Mouse (Mus musculus) left cerebral cortex, adult 18-20 months (tissue): ENCODE data around the gene Dennd2a. TPM values are rescaled to one million over a fixed set of nuclear protein-coding genes. Genes with fewer than 3 reads are reported as not detected.
A peak's percentile ranks its signal among the peaks of the same experiment; 100 is the strongest.
"Not testable (repeated sequence)": the region's sequence is repeated elsewhere in the genome, so short reads cannot be mapped to it uniquely, and the experiment has no call there.

ENCODE experiments used
- DNase-seq, 2 experiments: peaks; one replicate each; pipeline ENCODE4 v3.0.0; 2021 to 2022; ENCODE audit warnings: low spot score in 2 of 2, mixed read lengths in 1 of 2
- total RNA-seq, 2 experiments: library from RNA; stranded (reverse); gene quantifications; 2 replicates each; pipeline ENCODE4 v1.2.3; 2021

The Dennd2a gene
- total RNA-seq, 2 experiments from 2014 or later = 25.6 to 26.8 TPM

DNA sequence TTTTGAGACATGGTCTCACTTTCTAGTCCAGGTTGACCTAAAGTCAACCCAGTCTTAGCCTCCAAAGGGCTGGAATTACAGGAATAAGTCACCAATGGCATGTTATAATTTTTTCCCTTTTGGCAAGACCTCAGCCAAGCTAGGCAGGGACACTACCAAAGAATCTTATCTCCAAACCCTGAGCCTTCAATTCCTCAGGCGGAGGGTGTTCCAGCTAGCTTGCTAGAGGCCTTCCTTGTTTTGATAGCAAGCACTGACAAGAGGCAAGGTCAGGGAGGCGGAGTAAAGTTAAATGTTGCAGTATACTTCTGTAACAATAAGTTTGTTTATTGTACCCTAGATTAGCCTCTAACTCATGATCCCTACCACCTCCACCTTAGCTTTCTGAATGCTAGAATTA lies 132.5 kb downstream of the Dennd2a start:
- DNase-seq = no peak

DNA sequence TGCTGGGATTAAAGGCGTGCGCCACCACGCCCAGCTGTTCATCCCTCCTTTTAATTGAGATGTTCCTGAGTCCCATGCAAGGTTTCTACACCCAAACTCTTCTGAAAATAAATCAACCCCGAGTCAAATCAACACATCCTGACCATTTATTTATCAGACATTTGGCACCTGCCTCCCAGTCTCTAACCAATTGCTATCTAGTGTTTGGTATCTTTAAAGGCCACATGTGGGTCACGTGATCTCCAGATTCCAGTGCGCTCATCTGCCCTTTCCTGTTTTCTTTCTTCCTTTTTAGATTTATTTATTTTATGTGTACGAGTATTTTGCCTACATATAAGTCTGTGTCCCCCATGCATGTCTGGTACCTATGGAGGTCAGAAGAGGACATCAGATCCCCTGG lies 134.0 kb downstream of the Dennd2a start:
- DNase-seq = no peak

DNA sequence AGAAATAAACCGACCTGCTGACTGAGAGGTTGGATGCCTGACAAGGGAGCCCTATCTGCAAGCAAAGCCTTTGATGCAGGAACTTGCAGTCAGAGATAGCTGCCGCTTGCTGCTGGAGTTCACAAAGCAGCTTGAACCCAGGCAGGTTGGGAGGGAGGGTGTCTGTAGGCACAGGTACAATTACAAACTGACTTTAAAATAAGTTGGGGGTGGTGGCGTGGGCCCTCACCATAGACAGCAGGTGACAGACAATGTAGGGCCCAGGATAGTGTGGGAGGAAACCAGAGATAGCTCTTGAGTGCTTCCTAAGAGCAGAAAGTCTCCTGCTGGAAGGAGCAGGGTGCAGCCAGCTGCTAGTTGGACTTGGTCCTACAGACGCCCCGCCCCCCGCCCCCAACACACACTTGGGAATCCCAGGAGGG lies 134.5 kb downstream of the Dennd2a start:
- no peak for DNase-seq

DNA sequence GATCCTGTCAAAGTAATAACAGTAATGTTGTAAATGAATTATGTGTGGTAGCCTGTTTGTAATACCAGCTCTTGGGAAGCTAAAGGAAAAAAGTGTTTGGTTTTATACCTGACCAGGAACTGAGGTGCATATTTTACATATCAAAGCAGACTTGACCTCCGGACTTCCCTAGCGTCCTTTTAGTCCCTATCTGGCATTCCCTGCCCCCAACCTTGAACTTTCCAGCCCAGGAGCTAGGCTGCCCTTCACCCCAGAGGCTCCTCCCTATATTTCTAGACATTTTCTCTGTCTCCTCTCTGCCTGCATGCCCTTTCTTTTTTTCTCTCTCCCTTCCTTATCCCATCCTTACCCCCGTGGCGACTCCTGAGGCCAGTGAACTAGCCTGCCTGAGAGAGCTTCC lies 136.8 kb downstream of the Dennd2a start:
- no peak for DNase-seq

DNA sequence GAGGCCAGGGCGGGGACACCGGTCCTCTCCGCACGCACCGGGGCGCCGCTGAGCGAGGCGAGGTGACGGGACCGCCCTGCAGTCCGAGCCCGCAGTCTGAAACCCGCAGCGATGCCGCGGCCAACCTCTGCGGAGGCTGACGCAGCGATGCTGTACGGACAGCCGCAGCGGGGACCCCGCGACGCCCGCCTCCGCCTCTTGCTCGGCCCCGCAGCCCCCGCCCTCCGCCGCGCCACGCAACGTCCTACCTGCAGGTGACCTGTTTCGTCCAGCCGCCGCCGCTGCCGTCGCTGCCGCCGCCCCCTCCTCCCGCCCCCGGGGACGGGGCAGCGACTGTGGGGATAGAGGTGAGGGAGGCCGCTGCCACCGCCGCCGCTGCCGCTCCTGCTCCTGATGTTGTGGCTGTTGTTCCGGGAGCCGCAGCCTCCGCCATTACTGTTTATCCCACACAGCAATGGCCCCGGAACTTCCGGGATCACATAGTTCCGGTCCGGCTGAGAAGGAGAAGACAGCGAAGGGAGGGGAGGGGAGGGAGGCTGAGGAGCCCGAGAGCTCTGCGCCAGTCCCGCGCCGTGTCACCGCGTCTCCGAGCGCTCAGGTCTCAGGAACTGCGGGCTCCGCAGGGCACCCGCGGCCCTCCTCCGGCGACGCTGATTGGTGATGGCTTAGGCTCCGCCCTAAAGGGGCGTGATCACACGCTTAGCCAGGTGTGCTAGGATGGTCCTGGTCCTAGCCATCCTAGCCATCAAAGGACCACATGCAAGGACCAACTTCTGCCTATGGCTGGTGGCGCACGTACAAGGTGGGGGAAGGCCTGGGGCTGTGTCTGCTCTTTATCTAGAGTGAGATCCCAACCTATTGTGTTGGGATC lies 137.6 kb downstream of the Dennd2a start, which contains the start of gene Mkrn1:
Gene Mkrn1 (minus strand): TSS at position 612 of the 871 bp plus-strand sequence.
- DNase-seq = peak; percentile 79 to 85

DNA sequence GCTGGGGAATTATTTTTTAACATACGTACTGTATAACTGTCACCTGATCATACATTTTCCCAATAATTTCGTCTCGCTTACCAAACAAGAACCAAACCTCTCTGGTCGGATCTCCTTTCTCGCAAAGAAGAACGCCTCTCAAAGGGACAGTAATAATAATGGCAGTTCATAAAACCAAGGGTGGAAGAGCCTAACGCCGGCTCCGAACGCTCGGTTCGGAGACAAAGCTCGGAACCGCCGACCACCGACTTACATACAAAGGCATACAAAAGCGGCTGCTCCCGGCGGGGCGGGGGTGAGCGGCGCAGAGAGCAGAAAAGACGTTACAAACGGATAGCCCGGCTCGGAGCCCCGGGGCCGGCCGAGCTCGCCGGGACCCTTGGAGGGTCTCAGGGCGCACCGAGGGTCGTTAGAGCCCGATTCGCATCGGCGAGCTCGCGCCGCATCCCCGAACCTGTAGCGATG lies 138.2 kb downstream of the Dennd2a start:
- DNase-seq = peak; percentile 34 to 52

DNA sequence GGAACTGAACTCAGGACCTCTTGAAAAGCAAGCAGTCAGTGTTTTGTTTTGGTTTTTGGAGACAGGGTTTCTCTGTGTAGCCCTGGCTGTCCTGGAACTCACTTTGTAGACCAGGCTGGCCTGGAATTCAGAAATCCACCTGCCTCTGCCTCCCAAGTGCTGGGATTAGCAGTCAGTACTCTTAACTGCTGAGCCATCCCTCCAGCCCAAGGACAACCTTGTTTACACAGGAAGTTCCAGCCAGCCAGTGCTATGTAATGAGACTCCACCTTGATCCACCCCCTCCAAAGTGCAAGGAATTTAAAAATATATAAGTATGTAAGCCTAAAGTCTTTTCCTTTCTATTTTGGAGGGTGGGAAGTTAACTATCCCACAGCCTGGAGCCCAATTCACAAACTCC lies 141.0 kb downstream of the Dennd2a start:
- not testable (repeated sequence) for DNase-seq

DNA sequence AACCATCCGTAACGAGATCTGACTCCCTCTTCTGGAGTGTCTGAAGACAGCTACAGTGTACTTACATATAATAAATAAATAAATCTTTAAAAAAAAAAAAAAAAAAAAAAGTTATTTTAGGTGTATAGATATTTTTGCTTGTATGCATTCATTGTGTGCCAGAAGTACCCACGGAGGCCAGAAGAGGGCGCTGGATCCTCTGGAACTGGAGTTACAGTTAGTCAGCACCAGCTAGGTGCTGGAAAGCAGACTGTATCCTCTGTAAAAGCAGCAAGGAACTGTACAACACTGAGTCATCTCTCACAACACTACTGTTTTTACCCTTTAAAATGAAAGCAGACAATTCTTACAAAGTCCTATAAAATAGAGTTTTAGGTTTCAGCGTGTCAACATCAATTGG lies 141.9 kb downstream of the Dennd2a start:
- DNase-seq = peak; percentile 70 to 83

DNA sequence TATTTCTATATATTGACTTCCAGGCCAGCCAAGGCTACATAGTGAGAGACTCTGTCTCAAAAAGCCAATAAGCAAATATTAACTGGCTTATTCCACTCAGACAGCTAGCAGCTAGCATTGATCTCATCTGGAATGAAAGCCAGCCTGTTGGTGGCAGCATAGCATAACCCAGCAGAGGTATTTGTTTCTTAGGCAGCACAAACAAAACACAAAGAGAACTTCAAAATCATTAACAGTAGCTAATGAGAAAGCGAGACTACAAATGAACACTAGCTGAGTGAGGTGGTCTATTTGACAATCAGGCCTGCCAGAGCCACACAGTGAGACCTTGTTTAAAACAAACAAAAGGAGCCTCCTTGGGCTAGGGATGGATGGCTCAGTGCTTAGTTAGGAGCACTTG lies 143.6 kb downstream of the Dennd2a start:
- no peak for DNase-seq

Other genes starting within 250 kb of the Dennd2a start
- gene Slc37a3, start 180.2 kb downstream of the Dennd2a start, total RNA-seq = 10 to 100 TPM; 65.9 to 71.6 TPM
- gene Rab19, start 176.7 kb downstream of the Dennd2a start, total RNA-seq = not detected
- 100 to 1,000 TPM; 130 to 131 TPM for gene Mkrn1, start 137.4 kb downstream of the Dennd2a start, total RNA-seq
- 10 to 100 TPM; 30.7 to 35.1 TPM for gene Adck2, start 16.0 kb upstream of the Dennd2a start, total RNA-seq
- gene Gm42420, start 27.9 kb upstream of the Dennd2a start, total RNA-seq = 1 to 10 TPM in 1 of 2 experiments, not detected in 1; 1.1 TPM
- gene Ndufb2, start 34.7 kb upstream of the Dennd2a start, total RNA-seq = 100 to 1,000 TPM; 173 to 197 TPM
- gene Braf, start 167.6 kb upstream of the Dennd2a start, total RNA-seq = 100 to 1,000 TPM; 113 to 115 TPM